ENCODE assay signal across 11 mouse cellular contexts in the genomic region with DNA sequence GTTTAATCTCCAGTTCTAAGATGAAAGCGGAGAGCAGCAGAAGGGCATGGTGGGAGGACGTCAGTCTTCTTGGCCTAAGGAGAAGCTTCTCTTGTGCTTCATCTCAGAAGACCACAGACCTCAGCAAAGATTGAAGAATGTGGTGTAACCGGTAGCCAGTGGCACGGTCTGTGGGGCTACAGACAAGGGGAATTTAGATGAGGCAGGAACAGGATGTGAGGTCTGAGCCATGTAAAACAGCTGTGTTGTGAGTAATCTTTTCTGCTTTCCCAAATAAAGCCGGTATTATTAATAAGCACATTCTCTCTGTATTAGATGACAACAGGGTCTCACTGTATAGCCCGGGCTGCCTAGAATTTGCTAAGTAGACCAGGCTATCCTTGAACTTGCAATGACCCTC. TPM values are rescaled to one million over a fixed set of nuclear protein-coding genes. Genes with fewer than 3 reads are reported as not detected.
DNase-seq lines count a peak whose midpoint lies in the region; ATAC-seq lines count a peak whose summit lies in the region.
"Had no signal": no experiment of that assay in that cellular context is flagged by ENCODE, and none has a peak within 500 bp of the region (broad histone marks: within the 10 kb centered on the region; RNA-seq: fewer than 3 reads in every experiment).

No protein-coding gene starts in this region.

- no peaks in the 10 kb centered on the region for H3K27me3 ChIP-seq in heart, embryonic 12.5 days (replicated peaks)
- no peaks in the 10 kb centered on the region for H3K27me3 ChIP-seq in stomach, embryonic 16.5 days (ENCODE audit: control insufficient read depth, insufficient read depth, low read length)
- H3K27me3 ChIP-seq: embryonic facial prominence, embryonic 15.5 days; neural tube, embryonic 12.5 days had no signal

- peaks cover 8% of the 10 kb centered on the region for H3K36me3 ChIP-seq in heart, embryonic 12.5 days
- H3K36me3 ChIP-seq in stomach, embryonic 16.5 days (ENCODE audit: control insufficient read depth, insufficient read depth, low read length) = no peaks in the 10 kb centered on the region
- H3K36me3 ChIP-seq: neural tube, embryonic 12.5 days had no signal

- H3K4me1 ChIP-seq in heart, embryonic 12.5 days (replicated peaks) = peaks cover 38% of the 10 kb centered on the region
- 0 out of 2 replicates have a peak, but pooled peaks cover 4% of the 10 kb centered on the region for H3K4me1 ChIP-seq in stomach, embryonic 16.5 days (ENCODE audit: control insufficient read depth, insufficient read depth, low read length)

- no peaks in the 10 kb centered on the region for H3K9me3 ChIP-seq in heart, embryonic 12.5 days (replicated peaks)
- H3K9me3 ChIP-seq in stomach, embryonic 16.5 days (replicated peaks; ENCODE audit: control insufficient read depth, low read length) = no peaks in the 10 kb centered on the region
- H3K9me3 ChIP-seq: embryonic facial prominence, embryonic 15.5 days; neural tube, embryonic 12.5 days had no signal

- 82% methylated on average over 6 of the region's 6 CpGs for WGBS in heart, embryonic 12.5 days
- WGBS in stomach, embryonic 16.5 days = 57% methylated on average over 6 of the region's 6 CpGs

- no peak overlapping the region for H3K9ac ChIP-seq in heart, embryonic 12.5 days
- no peak overlapping the region for H3K9ac ChIP-seq in stomach, embryonic 16.5 days (ENCODE audit: low read length)
- H3K9ac ChIP-seq: embryonic facial prominence, embryonic 15.5 days; neural tube, embryonic 12.5 days had no signal

- no peak for ATAC-seq in heart, embryonic 12.5 days (ENCODE audit: insufficient number of reproducible peaks, low FRiP score)
- peak; percentile 95 for ATAC-seq in inflammation-experienced regulatory T-cells, adult 6 months
- ATAC-seq in stomach, embryonic 16.5 days (ENCODE audit: insufficient read depth, low FRiP score) = no peak
- ATAC-seq: hindbrain, embryonic 16.5 days had no signal

- intact Hi-C loops in left cerebral cortex, postnatal 10 days (cut with DNase I) = no loop called here

- no peak overlapping the region for H3K4me3 ChIP-seq in heart, embryonic 12.5 days
- no peak overlapping the region for H3K4me3 ChIP-seq in stomach, embryonic 16.5 days (replicated peaks; ENCODE audit: low read length)
- H3K4me3 ChIP-seq: embryonic facial prominence, embryonic 15.5 days; neural tube, embryonic 12.5 days had no signal

- H3K27ac ChIP-seq in heart, embryonic 12.5 days (ENCODE audit: poor library complexity, severe bottlenecking) = no peak overlapping the region
- peak overlapping the region; percentile 25 for H3K27ac ChIP-seq in stomach, embryonic 16.5 days (ENCODE audit: low read length)
- H3K27ac ChIP-seq: embryonic facial prominence, embryonic 15.5 days; neural tube, embryonic 12.5 days had no signal

- DNase-seq in heart, adult 11 months = peak; percentile 96
- DNase-seq in lung, postnatal 25 days (ENCODE audit: low spot score) = peak; percentile 38
- DNase-seq in lung, adult 18-20 months = no peak
- DNase-seq in embryo, embryonic 9.5 days (ENCODE audit: extremely low spot score) = no peak
- no peak for DNase-seq in left cerebral cortex, postnatal 10 days (ENCODE audit: extremely low spot score in 1 of 2, low spot score in 2 of 2)

- no peak overlapping the region for H3K4me2 ChIP-seq in heart, embryonic 12.5 days
- H3K4me2 ChIP-seq in stomach, embryonic 16.5 days (ENCODE audit: low read depth, low read length) = no peak overlapping the region
- H3K4me2 ChIP-seq: embryonic facial prominence, embryonic 15.5 days; neural tube, embryonic 12.5 days had no signal

RNA-seq across cellular contexts. Expression of gene Wasf2, which starts 28.8 kb away (rescaled TPM):
- polyA plus RNA-seq in heart, embryonic 12.5 days (2016; fragmentation: Nextera tagmentation; extraction: Ambion mirVana) = 68.5 and 70.1 TPM in 2 replicates
- 100 to 1,000 TPM in 1 of 3 experiments, 10 to 100 TPM in 2; 70.4 to 110 (median 79.7) TPM for polyA plus RNA-seq in inflammation-experienced regulatory T-cells, adult 6 months (2017; shearing (Covaris generic))
- polyA plus RNA-seq in stomach, embryonic 16.5 days (2015; fragmentation: Nextera tagmentation; extraction: Ambion mirVana) = 84.3 and 98.6 TPM in 2 replicates
- 10 to 100 TPM; 23.9 to 38.5 TPM for total RNA-seq in left cerebral cortex, postnatal 10 days (2021)

RNA-seq across cellular contexts. Expression of gene Cd164l2, which starts 52.8 kb away (rescaled TPM):
- polyA plus RNA-seq in heart, embryonic 12.5 days (2016; fragmentation: Nextera tagmentation; extraction: Ambion mirVana) = 0.34 TPM in 1 of 2 replicates, not detected in the other
- polyA plus RNA-seq in inflammation-experienced regulatory T-cells, adult 6 months (2017; shearing (Covaris generic)) = not detected
- 9.2 and 9.5 TPM in 2 replicates for polyA plus RNA-seq in stomach, embryonic 16.5 days (2015; fragmentation: Nextera tagmentation; extraction: Ambion mirVana)
- total RNA-seq in left cerebral cortex, postnatal 10 days (2021) = 1 to 10 TPM; 1.3 to 1.5 TPM

RNA-seq across cellular contexts. Expression of gene Gpr3, which starts 53.2 kb away (rescaled TPM):
- 0.27 and 0.37 TPM in 2 replicates for polyA plus RNA-seq in heart, embryonic 12.5 days (2016; fragmentation: Nextera tagmentation; extraction: Ambion mirVana)
- polyA plus RNA-seq in inflammation-experienced regulatory T-cells, adult 6 months (2017; shearing (Covaris generic)) = not detected
- polyA plus RNA-seq in stomach, embryonic 16.5 days (2015; fragmentation: Nextera tagmentation; extraction: Ambion mirVana) = 0.12 TPM in 1 of 2 replicates, not detected in the other
- 1 to 10 TPM; 5.1 to 5.2 TPM for total RNA-seq in left cerebral cortex, postnatal 10 days (2021)

Comparison
In these comparisons a context has a peak if more than half of its experiments do, and no peak if none do; other contexts are left out.
1. DNase-seq: peak in heart, adult 11 months (single experiment) and lung, postnatal 25 days (single experiment); none in lung, adult 18-20 months (0 of 2), embryo, embryonic 9.5 days (single experiment) and left cerebral cortex, postnatal 10 days (0 of 2).